Mouse (Mus musculus) heart, adult 8-10 months (tissue): Measurements from ENCODE around the gene Gabpb2. TPM values are rescaled to one million over a fixed set of nuclear protein-coding genes. Genes with fewer than 3 reads are reported as not detected.

Experiments used
- microRNA-seq: library from miRNA; unstranded; fragments of <30 nt; microRNA quantifications from one replicate; pipeline ENCODE4 v1.2.0, GENCODE M21; 2022
- total RNA-seq, 4 experiments: library from RNA; stranded (reverse); gene quantifications; 2 replicates each; pipeline ENCODE4 v1.2.4; 2022

Gabpb2 gene
- total RNA-seq, 4 experiments from 2014 or later, result 12.2 to 13.9 (median 13.2) TPM

Small RNAs within 50 kb of the gene (microRNA-seq; reads per million reads assigned to microRNA genes)
- not detected for gene Mir8099-1

Other genes with a start within 250 kb of the Gabpb2 start
- gene Pi4kb, start 243.2 kb downstream of the Gabpb2 start, total RNA-seq, result 10 to 100 TPM; 26.4 to 29.4 (median 28.3) TPM
- 10 to 100 TPM in 3 of 4 experiments, 1 to 10 TPM in 1; 10.0 to 16.2 (median 12.6) TPM for gene Zfp687, start 202.5 kb downstream of the Gabpb2 start, total RNA-seq
- 100 to 1,000 TPM; 124 to 149 (median 127) TPM for gene Psmd4, start 175.3 kb downstream of the Gabpb2 start, total RNA-seq
- gene Pip5k1a, start 111.0 kb downstream of the Gabpb2 start, total RNA-seq, result 10 to 100 TPM; 15.4 to 17.4 (median 16.5) TPM
- gene Vps72, start 106.9 kb downstream of the Gabpb2 start, total RNA-seq, result 10 to 100 TPM; 27.9 to 35.3 (median 32.0) TPM
- gene Tmod4, start 93.4 kb downstream of the Gabpb2 start, total RNA-seq, result 10 to 100 TPM; 35.7 to 43.4 (median 39.0) TPM
- 10 to 100 TPM; 29.0 to 39.4 (median 33.2) TPM for gene Scnm1, start 83.9 kb downstream of the Gabpb2 start, total RNA-seq
- 1 to 10 TPM; 4.8 to 5.4 (median 5.0) TPM for gene Lysmd1, start 83.8 kb downstream of the Gabpb2 start, total RNA-seq
- 1 to 10 TPM in 3 of 4 experiments, under 1 TPM in 1; 0.62 to 1.9 (median 1.5) TPM for gene Tnfaip8l2, start 75.6 kb downstream of the Gabpb2 start, total RNA-seq
- 1 to 10 TPM; 2.6 to 8.1 (median 5.5) TPM for gene Sema6c, start 57.5 kb downstream of the Gabpb2 start, total RNA-seq
- 10 to 100 TPM; 17.0 to 22.8 (median 20.4) TPM for gene Cdc42se1, start 10.8 kb upstream of the Gabpb2 start, total RNA-seq
- 10 to 100 TPM in 2 of 4 experiments, 1 to 10 TPM in 2; 5.5 to 11.3 (median 9.5) TPM for gene Mllt11, start 14.3 kb upstream of the Gabpb2 start, total RNA-seq
- not detected for gene Gm128, start 23.7 kb upstream of the Gabpb2 start, total RNA-seq
- gene Bnipl, start 33.3 kb upstream of the Gabpb2 start, total RNA-seq, result not detected
- 10 to 100 TPM; 19.5 to 23.8 (median 21.3) TPM for gene Mindy1, start 63.4 kb upstream of the Gabpb2 start, total RNA-seq
- 10 to 100 TPM; 26.3 to 27.9 (median 27.2) TPM for gene Prune1, start 64.2 kb upstream of the Gabpb2 start, total RNA-seq
- gene Anxa9, start 89.3 kb upstream of the Gabpb2 start, total RNA-seq, result 1 to 10 TPM in 1 of 4 experiments, under 1 TPM in 2, not detected in 1; 0.52 to 1.5 (median 0.66) TPM
- 10 to 100 TPM; 30.6 to 35.5 (median 33.4) TPM for gene Cers2, start 96.9 kb upstream of the Gabpb2 start, total RNA-seq
- gene Setdb1, start 139.3 kb upstream of the Gabpb2 start, total RNA-seq, result 10 to 100 TPM; 10.1 to 12.0 (median 10.4) TPM
- not detected for gene 4930558C23Rik, start 184.9 kb upstream of the Gabpb2 start, total RNA-seq
- 10 to 100 TPM; 36.9 to 39.9 (median 39.1) TPM for gene Arnt, start 216.5 kb upstream of the Gabpb2 start, total RNA-seq